Mouse (Mus musculus): ENCODE results near the gene Npl. TPM values are rescaled to one million over a fixed set of nuclear protein-coding genes. Genes with fewer than 3 reads are reported as not detected.
"Not testable (repeated sequence)": the region's sequence is repeated elsewhere in the genome, so short reads cannot be mapped to it uniquely, and the experiment has no call there.

Npl gene
- total and polyA plus RNA-seq, 3 experiments = 7.2 to 376 (median 111) TPM

GRCm38 (mm10) chr1:153510330-153511009, 39.4 kb downstream of the Npl start:
- TF ChIP-seq POLR2AphosphoS5 (IDR thresholded peaks at IDR 0.05; ENCODE audit: insufficient replicate concordance, low read depth, low read length) (no peak), TAL1 (conservative IDR thresholded peaks at IDR 0.05; ENCODE audit: low read depth, low read length) (no peak), GATA2 (IDR thresholded peaks at IDR 0.05; ENCODE audit: borderline replicate concordance, low read depth, low read length) (no peak), CTCF (IDR thresholded peaks at IDR 0.05; ENCODE audit: low read depth, low read length) (no peak), GATA1 (IDR thresholded peaks at IDR 0.05; ENCODE audit: borderline replicate concordance, low read length) (no peak)
- H3K4me1 ChIP-seq (ENCODE audit: insufficient read depth, low read depth, low read length) = 0 out of 2 replicates have a peak, but pooled peaks cover 7% of the 10 kb centered on the region
- ATAC-seq (ENCODE audit: extremely low read depth, insufficient number of reproducible peaks, low FRiP score, poor library complexity, severe bottlenecking) = no peak
- peaks cover 49% of the 10 kb centered on the region for H3K36me3 ChIP-seq (replicated peaks)
- H3K4me3 ChIP-seq (ENCODE audit: low read depth, low read length) = no peak overlapping the region
- no peak for DNase-seq (ENCODE audit: low spot score)
- H3K27me3 ChIP-seq (ENCODE audit: insufficient read depth, low read length) = peaks cover 7% of the 10 kb centered on the region; the same call in 1 of the 2 replicates
- H3K9me3 ChIP-seq (replicated peaks) = no peaks in the 10 kb centered on the region

DNA sequence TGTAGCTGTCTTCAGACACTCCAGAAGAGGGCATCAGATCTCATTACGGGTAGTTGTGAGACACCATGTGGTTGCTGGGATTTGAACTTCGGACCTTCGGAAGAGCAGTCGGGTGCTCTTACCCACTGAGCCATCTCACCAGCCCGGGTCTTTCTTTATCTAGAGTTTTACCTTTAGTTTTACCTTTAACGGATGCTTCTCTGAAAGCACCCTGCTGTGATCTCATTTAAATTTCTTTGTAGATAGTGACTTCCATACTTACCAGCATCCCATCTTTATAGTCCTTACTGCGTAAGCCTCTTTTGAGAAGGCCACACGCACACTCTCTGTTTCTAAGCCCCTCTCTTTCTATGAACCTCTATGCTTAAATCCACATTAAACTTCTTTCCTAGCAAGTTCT, 40.3 kb downstream of the Npl start:
- not testable (repeated sequence) for H3K4me3 ChIP-seq (ENCODE audit: low read depth, low read length); ATAC-seq (ENCODE audit: extremely low read depth, insufficient number of reproducible peaks, low FRiP score, poor library complexity, severe bottlenecking); H3K27me3 ChIP-seq (ENCODE audit: insufficient read depth, low read length); H3K4me1 ChIP-seq (ENCODE audit: insufficient read depth, low read depth, low read length); DNase-seq (ENCODE audit: low spot score); H3K9me3 ChIP-seq (replicated peaks)
- H3K36me3 ChIP-seq (replicated peaks) = peaks cover 40% of the 10 kb centered on the region

DNA sequence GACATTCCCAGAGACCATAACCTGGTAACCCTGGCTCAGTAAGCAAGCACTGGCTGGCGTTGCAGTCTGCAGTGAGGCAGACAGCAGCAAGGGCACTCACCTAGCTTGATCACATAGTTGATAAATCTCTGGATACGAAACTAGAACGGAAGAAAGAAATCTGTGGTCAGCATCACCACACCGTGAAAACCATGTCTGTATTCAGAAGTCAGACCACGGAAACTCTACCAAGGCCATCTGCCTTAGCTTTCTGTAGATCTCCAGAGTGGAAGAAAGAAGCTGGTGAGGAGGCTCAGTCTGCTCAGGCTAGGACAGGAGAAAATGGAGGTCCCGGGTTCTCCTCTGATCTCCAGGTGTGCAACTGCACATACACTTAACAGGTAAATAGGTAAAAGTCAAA, 40.8 kb downstream of the Npl start:
- H3K27me3 ChIP-seq (ENCODE audit: insufficient read depth, low read length) = peaks cover 5% of the 10 kb centered on the region; the same call in 1 of the 2 replicates
- no peak overlapping the region for H3K4me3 ChIP-seq (ENCODE audit: low read depth, low read length)
- ATAC-seq (ENCODE audit: extremely low read depth, insufficient number of reproducible peaks, low FRiP score, poor library complexity, severe bottlenecking) (no peak), DNase-seq (ENCODE audit: low spot score) (no peak)
- H3K9me3 ChIP-seq (replicated peaks) = no peaks in the 10 kb centered on the region
- 0 out of 2 replicates have a peak, but pooled peaks cover 7% of the 10 kb centered on the region for H3K4me1 ChIP-seq (ENCODE audit: insufficient read depth, low read depth, low read length)
- no peak for TF ChIP-seq GATA2 (IDR thresholded peaks at IDR 0.05; ENCODE audit: borderline replicate concordance, low read depth, low read length)
- TF ChIP-seq CTCF (IDR thresholded peaks at IDR 0.05; ENCODE audit: low read depth, low read length) = no peak
- TF ChIP-seq TAL1 (conservative IDR thresholded peaks at IDR 0.05; ENCODE audit: low read depth, low read length) = no peak
- TF ChIP-seq GATA1 (IDR thresholded peaks at IDR 0.05; ENCODE audit: borderline replicate concordance, low read length) = no peak
- TF ChIP-seq POLR2AphosphoS5 (IDR thresholded peaks at IDR 0.05; ENCODE audit: insufficient replicate concordance, low read depth, low read length) = no peak
- peaks cover 41% of the 10 kb centered on the region for H3K36me3 ChIP-seq (replicated peaks)

GRCm38 (mm10) chr1:153506266-153506665, 43.6 kb downstream of the Npl start:
- TF ChIP-seq GATA1 (IDR thresholded peaks at IDR 0.05; ENCODE audit: borderline replicate concordance, low read length) (no peak), GATA2 (IDR thresholded peaks at IDR 0.05; ENCODE audit: borderline replicate concordance, low read depth, low read length) (no peak), CTCF (IDR thresholded peaks at IDR 0.05; ENCODE audit: low read depth, low read length) (no peak), TAL1 (conservative IDR thresholded peaks at IDR 0.05; ENCODE audit: low read depth, low read length) (no peak), POLR2AphosphoS5 (IDR thresholded peaks at IDR 0.05; ENCODE audit: insufficient replicate concordance, low read depth, low read length) (no peak)
- no peaks in the 10 kb centered on the region for H3K9me3 ChIP-seq (replicated peaks)
- DNase-seq (ENCODE audit: low spot score) (no peak), ATAC-seq (ENCODE audit: extremely low read depth, insufficient number of reproducible peaks, low FRiP score, poor library complexity, severe bottlenecking) (no peak)
- no peak overlapping the region for H3K4me3 ChIP-seq (ENCODE audit: low read depth, low read length)
- 0 out of 2 replicates have a peak, but pooled peaks cover 11% of the 10 kb centered on the region for H3K4me1 ChIP-seq (ENCODE audit: insufficient read depth, low read depth, low read length)
- peaks cover 38% of the 10 kb centered on the region for H3K36me3 ChIP-seq (replicated peaks)
- H3K27me3 ChIP-seq (ENCODE audit: insufficient read depth, low read length) = peaks cover 4% of the 10 kb centered on the region; the same call in 1 of the 2 replicates

- no peak overlapping the region for H3K4me3 ChIP-seq (ENCODE audit: low read depth, low read length)
- TF ChIP-seq GATA1 (IDR thresholded peaks at IDR 0.05; ENCODE audit: borderline replicate concordance, low read length) (no peak), POLR2AphosphoS5 (IDR thresholded peaks at IDR 0.05; ENCODE audit: insufficient replicate concordance, low read depth, low read length) (no peak), GATA2 (IDR thresholded peaks at IDR 0.05; ENCODE audit: borderline replicate concordance, low read depth, low read length) (no peak), CTCF (IDR thresholded peaks at IDR 0.05; ENCODE audit: low read depth, low read length) (no peak), TAL1 (conservative IDR thresholded peaks at IDR 0.05; ENCODE audit: low read depth, low read length) (no peak)
Measured at GRCm38 (mm10) chr1:153501644-153502321, 48.1 kb downstream of the Npl start.

DNA sequence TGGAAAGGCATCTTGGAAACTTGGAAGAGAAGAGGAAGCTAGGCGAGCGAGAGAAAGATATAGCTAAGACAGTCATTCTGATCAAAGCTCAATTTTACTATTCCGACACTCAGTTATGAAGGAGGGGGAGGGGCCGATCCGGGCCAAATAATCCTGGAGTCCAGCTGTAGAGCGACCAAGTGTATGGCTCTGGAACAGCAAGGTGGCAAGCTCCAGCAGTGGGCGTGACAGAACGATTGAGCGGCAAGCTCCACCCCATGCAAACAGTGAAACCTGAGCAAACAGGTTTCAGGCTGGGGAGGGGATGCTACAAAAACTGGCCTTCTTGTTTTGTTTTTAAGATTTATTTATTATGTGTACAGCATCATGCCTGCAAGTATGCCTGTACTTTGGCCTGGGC, 49.8 kb downstream of the Npl start:
- H3K9me3 ChIP-seq (replicated peaks) = no peaks in the 10 kb centered on the region
- H3K36me3 ChIP-seq (replicated peaks) = peaks cover 19% of the 10 kb centered on the region
- H3K4me3 ChIP-seq (ENCODE audit: low read depth, low read length) = no peak overlapping the region
- TF ChIP-seq GATA2 (IDR thresholded peaks at IDR 0.05; ENCODE audit: borderline replicate concordance, low read depth, low read length) (no peak), TAL1 (conservative IDR thresholded peaks at IDR 0.05; ENCODE audit: low read depth, low read length) (no peak), POLR2AphosphoS5 (IDR thresholded peaks at IDR 0.05; ENCODE audit: insufficient replicate concordance, low read depth, low read length) (no peak), GATA1 (IDR thresholded peaks at IDR 0.05; ENCODE audit: borderline replicate concordance, low read length) (no peak), CTCF (IDR thresholded peaks at IDR 0.05; ENCODE audit: low read depth, low read length) (no peak)
- H3K4me1 ChIP-seq (ENCODE audit: insufficient read depth, low read depth, low read length) = peaks cover 7% of the 10 kb centered on the region; the same call in 1 of the 2 replicates
- peaks cover 4% of the 10 kb centered on the region for H3K27me3 ChIP-seq (ENCODE audit: insufficient read depth, low read length)
- no peak for DNase-seq (ENCODE audit: low spot score)
- ATAC-seq (ENCODE audit: extremely low read depth, insufficient number of reproducible peaks, low FRiP score, poor library complexity, severe bottlenecking) = no peak

More at GRCm38 (mm10) chr1:153501644-153502321, 48.1 kb downstream of the Npl start:
- ATAC-seq (ENCODE audit: extremely low read depth, insufficient number of reproducible peaks, low FRiP score, poor library complexity, severe bottlenecking) (no peak), DNase-seq (ENCODE audit: low spot score) (no peak)
- no peaks in the 10 kb centered on the region for H3K9me3 ChIP-seq (replicated peaks)
- H3K27me3 ChIP-seq (ENCODE audit: insufficient read depth, low read length) = peaks cover 4% of the 10 kb centered on the region; the same call in 1 of the 2 replicates
- H3K4me1 ChIP-seq (ENCODE audit: insufficient read depth, low read depth, low read length) = peaks cover 7% of the 10 kb centered on the region; the same call in 1 of the 2 replicates
- H3K36me3 ChIP-seq (replicated peaks) = peaks cover 22% of the 10 kb centered on the region

Measured in G1E (cell line).